Mouse (Mus musculus) left cerebral cortex, adult 18-20 months (tissue): ENCODE measurements around the gene Umad1. TPM values are rescaled to one million over a fixed set of nuclear protein-coding genes. Genes with fewer than 3 reads are reported as not detected.
A peak's percentile ranks its signal among the peaks of the same experiment; 100 is the strongest.

Source experiments
- DNase-seq, 2 experiments: peaks; one replicate each; pipeline ENCODE4 v3.0.0; 2021 to 2022; ENCODE audit warnings: low spot score in 2 of 2, mixed read lengths in 1 of 2
- total RNA-seq, 2 experiments: library from RNA; stranded (reverse); gene quantifications; 2 replicates each; pipeline ENCODE4 v1.2.3; 2021

The Umad1 gene
- total RNA-seq, 2 experiments from 2014 or later: 44.8 to 45.6 TPM

DNA sequence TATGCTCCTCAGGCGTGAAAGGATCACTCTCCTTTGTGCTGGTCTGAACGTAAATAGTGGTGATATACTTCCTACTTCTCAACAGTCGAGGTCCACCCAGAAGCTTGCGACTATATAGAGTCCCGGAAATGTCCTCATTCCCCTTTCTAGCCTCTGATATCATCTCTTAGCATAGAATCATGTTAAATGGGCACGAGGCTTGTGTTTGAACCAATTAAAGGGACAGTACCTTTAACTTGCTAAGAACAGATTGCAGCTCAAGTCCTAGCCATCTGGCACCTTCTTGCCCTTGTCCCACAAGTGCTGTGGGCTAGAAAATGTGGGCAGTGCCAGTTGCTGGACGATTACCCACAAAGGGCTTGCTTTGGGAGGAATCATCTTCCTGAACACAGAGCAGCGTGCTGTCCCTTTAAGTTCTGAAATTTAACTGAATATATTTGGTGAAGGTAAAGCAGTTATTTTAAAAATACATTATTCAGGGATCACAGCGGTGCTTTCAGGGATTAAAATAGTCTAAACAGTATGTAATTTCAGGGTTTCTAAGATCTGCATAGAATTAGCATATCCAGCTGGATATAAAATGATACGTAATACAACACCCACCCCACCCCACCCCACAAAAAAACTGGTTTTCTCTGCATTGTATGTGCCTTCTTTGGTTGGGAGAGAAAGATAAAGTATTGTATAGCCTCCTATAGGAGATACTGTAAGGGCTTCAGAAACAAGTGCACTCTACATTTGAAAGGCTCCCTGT lies 153.9 kb downstream of the Umad1 start:
- DNase-seq: no peak

DNA sequence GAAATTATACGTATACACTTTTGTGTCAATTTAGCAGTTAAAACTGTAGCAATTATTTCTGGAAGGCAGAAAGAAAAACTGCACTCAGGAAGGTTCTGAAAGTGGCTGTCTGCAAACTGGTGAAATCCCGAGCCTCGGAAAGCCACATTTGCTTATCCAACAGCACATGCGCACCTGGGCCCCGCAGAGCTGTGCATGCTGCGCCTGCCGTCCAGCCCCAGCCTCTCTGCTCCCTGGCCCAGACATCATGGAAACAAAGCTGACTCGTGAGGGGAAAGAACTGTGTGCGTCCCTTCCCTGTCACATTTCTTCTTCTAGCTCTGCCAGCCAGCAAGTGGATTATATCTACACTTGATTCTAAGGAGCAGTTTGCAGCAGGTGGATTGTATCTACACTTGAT lies 154.9 kb downstream of the Umad1 start:
- peak in 1 of 2 experiments; percentile 46 for DNase-seq

DNA sequence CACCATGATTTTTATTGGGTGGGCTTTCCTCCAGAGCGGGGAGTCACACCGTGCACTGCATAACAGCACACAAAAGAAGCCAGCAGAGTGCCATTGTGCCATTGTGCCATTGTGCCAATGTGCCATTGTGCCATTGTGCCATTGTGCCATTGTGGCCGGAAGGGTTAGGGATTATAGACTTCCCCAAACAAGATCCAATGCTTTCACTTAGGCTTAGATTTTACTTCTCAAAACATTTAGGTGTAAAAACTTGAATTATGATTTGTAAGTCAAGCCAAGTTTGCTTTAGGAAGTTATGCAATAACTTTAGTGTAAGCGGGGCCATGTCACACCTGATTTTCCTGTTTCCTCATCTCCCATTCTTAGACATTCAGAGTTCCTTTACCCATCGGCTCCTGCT lies 156.7 kb downstream of the Umad1 start:
- no peak for DNase-seq

DNA sequence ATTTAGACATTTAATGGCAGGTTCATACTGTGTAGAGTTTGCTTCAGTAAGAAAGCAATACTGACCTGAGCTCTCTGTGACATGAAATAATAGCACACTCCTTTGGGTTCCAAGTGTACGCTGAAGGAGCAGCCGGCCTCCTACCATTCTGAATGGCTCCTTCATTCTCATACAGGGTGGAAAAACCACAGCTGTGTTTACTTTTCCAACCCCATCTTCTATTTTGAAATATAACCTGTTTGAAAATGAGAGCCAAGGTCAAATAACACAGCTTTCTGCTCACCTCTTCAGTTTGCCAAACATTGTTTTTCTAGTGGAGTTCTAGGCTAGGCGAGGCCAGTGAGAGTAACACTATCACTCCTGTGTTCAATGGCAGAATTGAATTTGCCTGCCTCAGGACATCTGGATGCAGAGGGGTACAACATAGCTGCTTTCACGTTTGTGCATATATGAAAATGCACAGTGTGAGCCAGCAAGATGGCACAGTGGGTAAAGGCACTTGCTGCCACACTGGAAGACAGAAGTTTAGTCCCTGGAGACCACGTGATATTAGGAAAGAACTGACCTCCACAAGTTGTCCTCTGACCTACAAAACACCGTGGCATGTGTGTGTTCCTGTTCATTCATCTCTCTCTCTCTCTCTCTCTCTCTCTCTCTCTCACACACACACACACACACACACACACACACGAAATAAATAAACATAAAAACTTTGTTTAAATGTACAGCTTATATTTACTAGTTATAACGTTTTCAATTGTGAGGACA lies 157.9 kb downstream of the Umad1 start:
- DNase-seq: no peak

DNA sequence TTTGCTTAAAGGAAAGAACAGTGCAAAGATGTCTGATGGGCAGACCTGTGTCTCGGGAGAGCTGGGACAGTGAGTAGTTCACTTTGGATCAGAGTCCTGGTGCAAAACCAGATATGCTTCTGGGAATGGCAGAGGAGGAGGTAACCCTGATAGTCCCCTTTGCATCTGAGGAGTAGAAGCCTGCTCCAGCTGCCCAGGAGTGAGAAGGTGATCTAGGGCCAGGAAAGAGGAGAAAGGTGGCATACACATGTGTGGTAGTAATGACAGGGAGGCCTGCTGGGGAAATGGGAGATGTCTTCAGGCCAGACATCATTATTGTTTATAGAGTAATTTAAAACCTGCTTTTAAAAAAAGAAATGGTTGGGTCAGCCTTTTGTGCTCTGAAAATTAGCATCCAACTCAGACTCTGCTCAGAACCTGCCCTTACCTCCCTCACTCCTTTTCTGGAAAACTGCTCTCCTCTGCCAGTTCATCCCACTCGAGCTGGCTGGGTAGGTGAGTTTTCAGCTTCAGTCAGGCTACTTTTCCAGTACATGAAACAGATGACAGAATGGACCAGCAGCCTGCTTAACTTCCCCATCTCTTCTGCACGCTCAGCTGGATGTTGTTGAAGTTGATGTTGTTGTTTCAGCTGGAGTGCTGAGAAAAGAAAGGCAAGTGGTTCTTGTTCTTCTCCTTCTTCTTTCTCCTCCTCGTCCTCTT lies 160.5 kb downstream of the Umad1 start:
- DNase-seq: no peak

DNA sequence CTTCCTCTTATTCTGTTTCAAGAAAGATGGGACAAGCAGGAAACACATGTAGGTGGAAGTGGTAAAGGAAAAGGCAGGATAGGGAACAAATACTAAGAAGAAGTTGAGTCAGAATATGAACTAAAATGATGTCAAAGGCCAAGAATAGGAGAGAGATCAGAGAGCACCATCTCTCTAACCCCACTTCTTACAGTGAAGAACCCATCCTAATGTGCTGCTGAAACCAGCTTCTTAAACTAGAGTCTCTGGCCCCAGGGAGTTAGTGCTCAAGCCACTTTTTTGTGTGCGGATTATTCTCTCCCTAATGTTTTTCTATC lies 161.1 kb downstream of the Umad1 start:
- DNase-seq: no peak

DNA sequence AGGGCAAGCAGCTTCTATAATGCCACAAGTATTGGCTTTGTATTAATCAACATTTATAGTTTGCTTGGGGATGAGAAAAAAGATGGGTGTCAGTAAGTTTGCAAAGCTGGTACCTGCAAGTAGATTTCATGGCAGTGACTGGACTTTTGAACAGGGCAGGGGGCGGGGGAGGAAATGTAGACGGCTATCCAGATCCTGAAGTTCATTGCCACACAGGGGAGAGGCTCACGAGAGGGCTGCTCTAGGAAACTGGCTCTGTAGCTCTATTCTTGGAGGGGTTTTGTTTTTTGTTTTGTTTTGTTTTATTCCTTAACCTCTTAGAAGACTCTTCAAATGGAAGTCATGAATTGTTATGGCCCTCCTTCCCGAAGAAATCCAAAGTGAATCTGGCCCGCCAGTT lies 162.3 kb downstream of the Umad1 start:
- no peak for DNase-seq

DNA sequence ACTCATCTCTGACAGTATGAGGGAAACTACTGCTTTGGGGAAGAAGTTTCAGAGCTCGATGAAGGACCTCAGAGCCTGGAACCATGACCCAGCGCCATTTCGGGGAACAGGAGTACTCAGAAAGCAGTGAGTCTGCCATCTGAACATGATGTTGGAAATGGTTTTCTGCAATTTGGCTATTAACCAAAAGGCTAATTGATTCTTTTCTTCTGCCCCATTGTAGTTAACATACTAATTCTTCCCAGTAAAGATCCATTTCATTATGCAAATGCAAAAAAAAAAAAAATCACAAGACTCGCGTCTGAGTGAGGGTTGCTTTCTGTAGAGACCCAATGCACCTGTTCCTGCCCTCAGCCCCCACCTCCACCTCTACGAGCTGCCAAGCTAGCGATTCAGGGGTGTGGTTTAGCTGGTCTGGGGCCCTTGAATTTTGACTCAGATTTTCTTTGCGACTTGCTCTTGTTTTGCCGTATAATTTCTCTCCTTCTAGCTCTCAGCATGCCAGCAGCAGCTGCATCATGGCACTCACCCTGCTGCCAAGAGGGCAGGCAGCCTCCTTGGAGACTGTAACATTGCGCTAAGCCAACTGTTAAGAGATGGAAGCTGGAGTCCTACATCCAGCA lies 163.0 kb downstream of the Umad1 start:
- DNase-seq: no peak

DNA sequence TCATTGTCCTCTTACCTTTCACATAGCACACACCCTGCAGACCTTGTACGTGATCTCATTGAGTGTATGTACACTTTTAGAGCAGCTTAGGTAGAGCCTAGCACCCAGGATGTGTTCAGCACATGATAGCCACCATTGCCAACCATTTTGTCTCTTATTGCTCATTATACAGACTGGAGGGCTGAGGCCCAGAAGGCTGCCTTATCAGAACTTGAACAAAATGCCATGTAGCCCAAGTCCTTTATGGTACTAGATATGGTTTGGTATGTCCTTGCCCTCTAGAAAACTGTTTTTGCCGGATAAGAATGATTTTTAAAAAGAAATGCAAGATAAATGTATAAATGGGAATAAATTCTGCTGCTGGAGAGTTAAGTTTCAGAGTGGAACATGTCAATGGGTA lies 164.1 kb downstream of the Umad1 start:
- no peak for DNase-seq

DNA sequence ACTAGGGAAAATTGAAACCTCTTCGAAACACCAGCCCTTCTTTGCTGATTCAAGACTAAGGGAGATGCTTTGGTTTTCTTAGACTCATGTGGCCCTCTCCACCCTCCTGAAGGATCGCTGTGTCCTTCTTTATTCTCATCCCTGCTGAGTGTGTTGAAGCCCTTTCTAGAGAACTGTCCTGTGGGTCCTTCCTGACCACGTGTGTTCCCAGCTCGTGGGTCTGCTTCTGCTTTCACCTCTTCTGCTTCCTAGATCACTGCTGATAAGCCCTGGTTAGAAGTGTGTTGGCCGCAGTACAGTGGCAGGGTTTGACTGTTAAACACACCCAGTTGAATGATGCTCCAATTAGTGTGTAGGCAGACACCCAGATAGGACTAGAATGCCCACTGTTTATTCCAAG lies 168.6 kb downstream of the Umad1 start:
- no peak for DNase-seq

DNA sequence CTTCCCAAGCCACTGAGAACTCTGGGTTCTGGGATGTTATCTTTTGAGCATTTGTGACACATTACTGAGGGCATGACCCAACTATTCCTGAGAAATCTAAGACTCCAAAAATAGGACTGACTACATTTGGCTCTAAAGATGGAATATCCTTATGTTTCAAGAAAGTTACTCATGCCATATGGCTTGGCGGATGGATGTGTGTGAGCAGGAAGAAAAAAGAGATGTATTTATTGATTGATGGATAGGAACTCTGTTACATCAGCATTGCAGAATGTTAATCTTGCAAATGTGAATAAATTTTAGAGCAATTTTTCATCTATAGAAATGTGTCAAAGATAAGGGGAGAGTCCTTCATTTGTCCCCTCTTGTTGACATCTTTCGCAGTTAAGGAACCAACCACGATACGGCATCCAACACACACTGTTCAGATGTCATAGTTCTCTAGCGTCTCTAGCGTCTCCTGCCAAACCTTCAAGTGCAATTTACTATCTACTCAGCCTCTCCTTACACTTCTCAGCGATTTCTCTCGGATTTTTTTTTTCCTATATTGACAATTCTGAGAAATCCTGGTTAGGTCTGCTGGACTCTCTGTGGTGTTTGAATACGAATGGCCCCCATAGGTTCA lies 171.6 kb downstream of the Umad1 start:
- DNase-seq: no peak

DNA sequence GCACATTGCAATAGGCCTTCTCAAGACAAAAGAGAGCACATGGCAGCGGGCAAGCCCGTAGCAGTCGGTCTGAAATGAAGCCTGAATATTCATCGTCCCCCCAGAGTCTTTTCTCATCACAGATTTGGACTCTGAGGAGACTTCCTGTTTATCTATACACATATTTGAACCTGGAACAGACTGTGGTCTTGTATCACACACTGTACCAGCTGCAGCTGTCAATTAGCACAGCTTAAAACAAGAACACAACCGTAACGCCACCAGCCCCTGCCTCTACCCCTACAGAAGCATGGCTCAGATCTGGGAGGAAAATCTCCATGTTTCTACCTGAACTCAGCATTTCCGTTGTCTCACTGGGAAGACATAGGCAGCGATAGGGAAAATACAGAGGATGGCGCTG lies 174.1 kb downstream of the Umad1 start:
- DNase-seq: no peak

DNA sequence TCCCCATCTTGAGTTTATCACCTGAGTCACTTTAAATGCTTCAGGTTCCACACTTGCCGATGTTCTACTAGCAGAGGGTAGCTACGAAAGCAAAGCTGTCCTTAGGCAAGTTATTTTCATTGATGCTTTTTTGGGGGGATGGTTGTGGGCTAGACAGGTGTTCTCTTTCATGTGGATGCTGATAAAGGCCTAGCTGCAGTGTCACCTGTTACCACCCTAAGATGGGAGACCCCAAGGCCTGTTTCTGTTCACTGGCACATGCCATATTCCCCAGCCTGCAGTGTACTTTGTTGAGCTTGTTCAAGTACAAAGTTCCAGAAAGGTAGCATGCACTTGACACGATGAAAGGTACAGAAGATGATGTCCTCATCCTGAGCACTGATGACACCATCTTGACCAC lies 178.8 kb downstream of the Umad1 start:
- no peak for DNase-seq

DNA sequence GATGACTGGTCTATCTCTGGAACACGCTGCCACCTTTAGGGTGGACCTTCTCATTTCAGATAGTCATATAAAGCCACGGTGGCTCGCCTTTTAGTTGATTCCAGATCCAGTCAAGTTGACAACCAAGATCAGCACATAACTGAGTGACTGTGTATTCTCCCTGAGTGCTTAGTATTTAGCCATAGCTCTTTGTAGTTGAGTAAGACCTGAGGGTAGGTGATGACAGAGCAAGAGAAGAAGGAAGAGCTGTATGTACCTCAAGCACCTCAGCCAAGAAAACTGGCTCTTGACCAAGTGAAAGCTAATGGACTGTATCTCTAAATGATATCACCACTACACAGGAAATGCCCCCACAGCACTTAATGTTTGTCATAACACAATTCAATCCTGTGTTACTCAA lies 182.7 kb downstream of the Umad1 start:
- no peak for DNase-seq

DNA sequence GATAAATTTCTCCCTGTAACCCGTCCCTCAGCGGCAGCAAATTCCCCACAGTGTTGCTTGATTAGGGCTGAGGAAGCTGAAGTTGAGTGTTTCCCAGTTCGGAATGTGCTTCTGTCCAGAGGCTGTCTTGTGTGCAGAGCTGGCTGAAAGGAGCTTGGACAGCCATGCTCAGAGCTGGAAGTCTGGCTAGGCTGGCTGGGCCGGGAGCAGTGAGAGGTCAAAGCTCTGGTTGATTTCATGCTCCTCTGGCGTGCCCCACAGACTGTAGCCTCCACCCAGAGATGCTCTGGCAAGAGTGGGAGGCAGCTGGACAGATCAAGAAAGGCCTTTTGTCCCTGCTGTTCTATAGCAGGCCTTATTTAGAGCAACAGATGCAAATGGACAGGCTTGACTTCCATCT lies 187.7 kb downstream of the Umad1 start:
- DNase-seq: no peak

DNA sequence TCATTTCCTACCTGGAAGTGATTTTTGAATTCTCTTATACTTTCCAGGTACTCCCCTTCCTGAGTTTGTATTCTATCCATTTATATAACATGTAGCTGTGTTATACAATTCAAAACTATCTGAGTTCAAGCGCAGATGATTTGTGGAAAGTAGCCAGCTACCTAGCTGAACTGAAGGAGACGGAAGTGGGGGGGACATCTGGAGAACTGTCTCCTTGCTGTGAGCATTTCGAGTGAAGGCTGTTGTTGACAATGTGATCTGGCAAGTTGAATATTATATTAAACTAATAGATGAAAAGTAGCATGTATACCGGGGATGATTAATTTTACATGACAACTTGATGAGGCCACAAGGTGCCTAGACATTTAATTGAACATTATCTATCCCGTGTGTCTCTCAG lies 196.5 kb downstream of the Umad1 start:
- DNase-seq: no peak

DNA sequence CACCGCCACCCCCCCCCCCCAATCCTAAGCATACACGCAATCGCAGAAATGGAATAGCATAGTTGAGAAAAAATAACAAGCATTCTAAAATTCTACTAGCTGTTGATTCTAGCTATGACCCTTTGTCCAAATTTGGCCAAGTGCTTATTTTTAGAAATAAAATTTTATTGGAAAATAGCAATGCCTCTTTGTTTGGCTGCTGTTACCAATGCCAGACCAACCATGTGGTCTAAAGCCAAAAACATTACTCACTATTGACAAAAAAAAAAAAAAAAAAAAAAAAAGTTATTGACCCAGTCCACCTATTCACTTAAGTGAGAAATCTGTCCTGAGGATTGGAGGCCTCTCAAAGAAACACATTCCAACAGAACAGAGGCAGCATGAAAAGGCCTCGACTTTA lies 199.5 kb downstream of the Umad1 start:
- no peak for DNase-seq

DNA sequence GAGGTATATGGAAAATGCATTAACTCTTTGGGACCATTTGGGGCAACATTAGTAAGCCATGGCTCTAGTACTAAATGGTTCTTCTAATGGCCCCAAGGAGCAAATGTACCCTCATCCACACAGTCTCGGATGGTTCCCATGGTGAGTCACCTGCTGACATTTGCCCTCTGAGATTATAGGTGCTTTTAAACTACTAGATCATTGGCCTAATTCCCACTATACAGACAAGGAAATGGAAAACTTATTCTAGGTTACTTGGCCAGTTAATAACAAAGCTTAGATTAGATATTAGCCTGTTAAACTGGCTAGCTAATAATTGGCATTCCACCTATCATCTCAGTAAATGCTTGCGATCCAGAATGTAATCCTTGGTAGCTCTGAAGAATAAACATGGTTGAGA lies 203.4 kb downstream of the Umad1 start:
- no peak for DNase-seq

DNA sequence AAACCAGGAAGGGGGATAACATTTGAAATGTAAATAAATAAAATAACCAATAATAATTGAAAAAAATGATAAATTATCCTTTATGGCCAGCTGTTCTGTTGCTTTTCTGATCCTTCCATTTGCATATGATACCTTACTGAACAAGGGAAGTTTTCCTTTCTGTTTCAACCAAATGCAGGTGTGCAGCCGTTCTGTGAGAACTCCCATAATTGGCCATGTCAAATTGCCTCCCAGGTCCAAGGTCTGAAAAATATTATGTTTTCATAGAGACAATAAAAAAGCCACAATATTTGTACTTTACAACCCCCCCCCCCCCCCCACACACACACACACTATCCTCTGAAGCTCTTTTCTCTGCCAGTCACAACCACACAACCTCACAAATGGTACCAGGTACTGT lies 206.3 kb downstream of the Umad1 start:
- no peak for DNase-seq

DNA sequence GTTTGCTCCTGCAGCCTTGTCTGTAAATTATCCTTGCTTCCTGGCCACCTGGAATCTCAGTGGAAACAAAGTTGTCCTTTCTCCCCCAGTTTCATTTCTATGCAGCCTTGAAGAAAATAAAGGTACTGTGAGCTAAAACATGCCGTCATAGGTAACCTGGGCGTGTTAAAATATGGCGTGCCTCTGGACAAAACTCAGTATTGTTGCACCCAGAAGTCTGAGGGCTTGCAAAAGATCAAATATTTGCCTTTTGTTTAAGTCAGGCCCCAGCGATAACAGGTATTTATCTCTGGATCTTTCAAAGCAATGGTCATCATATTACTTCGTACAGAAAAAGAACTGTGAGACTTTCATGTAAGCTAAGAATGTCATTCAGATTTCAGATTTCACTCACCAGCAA lies 206.9 kb downstream of the Umad1 start:
- no peak for DNase-seq

DNA sequence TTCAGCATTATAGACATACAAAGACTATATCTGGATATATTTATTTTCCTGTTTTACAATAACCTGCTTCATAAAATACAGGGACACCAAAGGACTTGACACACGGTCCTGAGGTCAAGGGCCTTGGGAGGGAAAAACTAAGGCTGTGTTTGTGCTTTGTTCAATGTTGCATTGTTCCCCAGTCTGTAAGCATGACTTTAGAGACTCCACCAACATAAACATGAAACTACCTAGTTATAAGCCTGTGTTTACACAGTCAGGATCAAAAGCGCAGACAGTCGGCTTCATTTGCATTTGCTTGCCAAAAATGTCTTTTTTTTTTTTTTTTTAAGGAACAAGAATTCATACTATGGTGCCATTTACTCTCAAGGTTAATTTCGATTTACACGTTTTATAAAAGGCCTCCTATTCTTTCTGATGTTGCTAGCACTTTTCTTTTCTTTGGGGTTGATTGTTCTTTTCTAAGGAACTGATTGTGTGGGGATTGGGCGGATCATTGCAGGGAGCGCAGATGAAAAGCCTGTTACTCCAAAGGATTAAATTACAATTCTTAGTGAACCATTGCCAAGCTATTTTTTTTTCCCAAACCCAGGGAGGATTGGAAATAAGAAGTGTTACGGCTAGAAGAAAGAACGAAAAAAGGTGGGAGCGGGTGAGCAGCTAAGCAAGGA lies 208.7 kb downstream of the Umad1 start:
- DNase-seq: no peak
